Mouse (Mus musculus): Measurements from ENCODE around the gene Gm13283. TPM values are rescaled to one million over a fixed set of nuclear protein-coding genes. Genes with fewer than 3 reads are reported as not detected.

The Gm13283 gene
- polyA plus RNA-seq (2012; rRNA removed; ENCODE audit: low replicate concordance) = 0.17 and 0.27 TPM in 2 replicates

GRCm38 (mm10) chr4:88759610-88760268 is at the start of gene Gm13283:
TSS of gene Gm13283 (plus strand) at chr4:88760119.

GRCm38 (mm10) chr4:88721791-88722721 is 37.9 kb upstream of the Gm13283 start, which contains the start of the genes Gm26566 and Klhl9:
TSS of gene Gm26566 (plus strand) at chr4:88721805.
TSS of gene Klhl9 (minus strand) at chr4:88722465.

GRCm38 (mm10) chr4:88754818-88755340 is 5.0 kb upstream of the Gm13283 start, which contains the start of gene Gm13271:
TSS of gene Gm13271 (plus strand) at chr4:88754868.

GRCm38 (mm10) chr4:88773534-88773933 is 13.6 kb downstream of the Gm13283 start, which contains the start of gene Gm13290:
TSS of gene Gm13290 (plus strand) at chr4:88773834.

GRCm38 (mm10) chr4:88776622-88777021 is 16.7 kb downstream of the Gm13283 start, which contains the start of gene Gm13289:
TSS of gene Gm13289 (plus strand) at chr4:88776922.

GRCm38 (mm10) chr4:88779550-88779949 is 19.6 kb downstream of the Gm13283 start, which contains the start of gene Gm13272:
TSS of gene Gm13272 (plus strand) at chr4:88779850.

GRCm38 (mm10) chr4:88781831-88782230 is 21.9 kb downstream of the Gm13283 start, which contains the start of gene Ifnz:
TSS of gene Ifnz (plus strand) at chr4:88782131.

GRCm38 (mm10) chr4:88785409-88785808 is 25.5 kb downstream of the Gm13283 start, which contains the start of gene Gm13276:
TSS of gene Gm13276 (plus strand) at chr4:88785709.

GRCm38 (mm10) chr4:88788402-88788801 is 28.5 kb downstream of the Gm13283 start, which contains the start of gene Gm13277:
TSS of gene Gm13277 (plus strand) at chr4:88788632.

GRCm38 (mm10) chr4:88791250-88791649 is 31.3 kb downstream of the Gm13283 start, which contains the start of gene Gm13278:
TSS of gene Gm13278 (plus strand) at chr4:88791550.

GRCm38 (mm10) chr4:88793936-88794675 is 34.2 kb downstream of the Gm13283 start, which contains the start of gene Gm13275:
TSS of gene Gm13275 (plus strand) at chr4:88794487.

GRCm38 (mm10) chr4:88797097-88797496 is 37.2 kb downstream of the Gm13283 start, which contains the start of gene Gm13279:
TSS of gene Gm13279 (plus strand) at chr4:88797397.

GRCm38 (mm10) chr4:88799365-88799764 is 39.4 kb downstream of the Gm13283 start, which contains the start of gene Gm13285:
TSS of gene Gm13285 (plus strand) at chr4:88799665.

GRCm38 (mm10) chr4:88802954-88803353 is 43.0 kb downstream of the Gm13283 start, which contains the start of gene Gm13287:
TSS of gene Gm13287 (plus strand) at chr4:88803254.

GRCm38 (mm10) chr4:88805231-88805630 is 45.3 kb downstream of the Gm13283 start, which contains the start of gene Gm13288:
TSS of gene Gm13288 (plus strand) at chr4:88805531.

Other genes with a start within 250 kb of the Gm13283 start
- gene Ifnb1, start 237.3 kb upstream of the Gm13283 start, polyA plus RNA-seq (2012; rRNA removed; ENCODE audit: low replicate concordance) = not detected in 2 replicates
- not detected in 2 replicates for gene Ifna15, start 201.9 kb upstream of the Gm13283 start, polyA plus RNA-seq (2012; rRNA removed; ENCODE audit: low replicate concordance)
- not detected in 2 replicates for gene Ifna14, start 188.3 kb upstream of the Gm13283 start, polyA plus RNA-seq (2012; rRNA removed; ENCODE audit: low replicate concordance)
- not detected in 2 replicates for gene Ifna9, start 167.7 kb upstream of the Gm13283 start, polyA plus RNA-seq (2012; rRNA removed; ENCODE audit: low replicate concordance)
- gene Ifna12, start 156.7 kb upstream of the Gm13283 start, polyA plus RNA-seq (2012; rRNA removed; ENCODE audit: low replicate concordance) = not detected in 2 replicates
- gene C87499, start 125.7 kb upstream of the Gm13283 start, polyA plus RNA-seq (2012; rRNA removed; ENCODE audit: low replicate concordance) = not detected in 2 replicates
- gene Ifna13, start 115.7 kb upstream of the Gm13283 start, polyA plus RNA-seq (2012; rRNA removed; ENCODE audit: low replicate concordance) = not detected in 2 replicates
- not detected in 2 replicates for gene Ifna16, start 83.2 kb upstream of the Gm13283 start, polyA plus RNA-seq (2012; rRNA removed; ENCODE audit: low replicate concordance)
- gene Ifna2, start 76.2 kb upstream of the Gm13283 start, polyA plus RNA-seq (2012; rRNA removed; ENCODE audit: low replicate concordance) = not detected in 2 replicates
- gene Ifnab, start 68.8 kb upstream of the Gm13283 start, polyA plus RNA-seq (2012; rRNA removed; ENCODE audit: low replicate concordance) = not detected in 2 replicates
- 0.43 TPM in 1 of 2 replicates, not detected in the other for gene Gm26566, start 38.3 kb upstream of the Gm13283 start, polyA plus RNA-seq (2012; rRNA removed; ENCODE audit: low replicate concordance)
- 16.8 and 23.2 TPM in 2 replicates for gene Klhl9, start 37.7 kb upstream of the Gm13283 start, polyA plus RNA-seq (2012; rRNA removed; ENCODE audit: low replicate concordance)
- not detected in 2 replicates for gene Gm13271, start 5.3 kb upstream of the Gm13283 start, polyA plus RNA-seq (2012; rRNA removed; ENCODE audit: low replicate concordance)
- not detected in 2 replicates for gene Gm13290, start 13.7 kb downstream of the Gm13283 start, polyA plus RNA-seq (2012; rRNA removed; ENCODE audit: low replicate concordance)
- gene Gm13289, start 16.8 kb downstream of the Gm13283 start, polyA plus RNA-seq (2012; rRNA removed; ENCODE audit: low replicate concordance) = not detected in 2 replicates
- gene Gm13272, start 19.7 kb downstream of the Gm13283 start, polyA plus RNA-seq (2012; rRNA removed; ENCODE audit: low replicate concordance) = not detected in 2 replicates
- 0.07 TPM in 1 of 2 replicates, not detected in the other for gene Ifnz, start 22.0 kb downstream of the Gm13283 start, polyA plus RNA-seq (2012; rRNA removed; ENCODE audit: low replicate concordance)
- not detected in 2 replicates for gene Gm13276, start 25.6 kb downstream of the Gm13283 start, polyA plus RNA-seq (2012; rRNA removed; ENCODE audit: low replicate concordance)
- not detected in 2 replicates for gene Gm13277, start 28.5 kb downstream of the Gm13283 start, polyA plus RNA-seq (2012; rRNA removed; ENCODE audit: low replicate concordance)
- not detected in 2 replicates for gene Gm13278, start 31.4 kb downstream of the Gm13283 start, polyA plus RNA-seq (2012; rRNA removed; ENCODE audit: low replicate concordance)
- gene Gm13275, start 34.4 kb downstream of the Gm13283 start, polyA plus RNA-seq (2012; rRNA removed; ENCODE audit: low replicate concordance) = not detected in 2 replicates
- not detected in 2 replicates for gene Gm13279, start 37.3 kb downstream of the Gm13283 start, polyA plus RNA-seq (2012; rRNA removed; ENCODE audit: low replicate concordance)
- not detected in 2 replicates for gene Gm13285, start 39.5 kb downstream of the Gm13283 start, polyA plus RNA-seq (2012; rRNA removed; ENCODE audit: low replicate concordance)
- gene Gm13287, start 43.1 kb downstream of the Gm13283 start, polyA plus RNA-seq (2012; rRNA removed; ENCODE audit: low replicate concordance) = not detected in 2 replicates
- gene Gm13288, start 45.4 kb downstream of the Gm13283 start, polyA plus RNA-seq (2012; rRNA removed; ENCODE audit: low replicate concordance) = not detected in 2 replicates
- not detected in 2 replicates for gene Ifna7, start 56.1 kb downstream of the Gm13283 start, polyA plus RNA-seq (2012; rRNA removed; ENCODE audit: low replicate concordance)
- not detected in 2 replicates for gene Ifna11, start 59.8 kb downstream of the Gm13283 start, polyA plus RNA-seq (2012; rRNA removed; ENCODE audit: low replicate concordance)
- not detected in 2 replicates for gene Ifna6, start 67.3 kb downstream of the Gm13283 start, polyA plus RNA-seq (2012; rRNA removed; ENCODE audit: low replicate concordance)
- gene Ifna5, start 75.4 kb downstream of the Gm13283 start, polyA plus RNA-seq (2012; rRNA removed; ENCODE audit: low replicate concordance) = not detected in 2 replicates
- gene Ifna4, start 81.7 kb downstream of the Gm13283 start, polyA plus RNA-seq (2012; rRNA removed; ENCODE audit: low replicate concordance) = not detected in 2 replicates
- not detected in 2 replicates for gene Ifna1, start 90.0 kb downstream of the Gm13283 start, polyA plus RNA-seq (2012; rRNA removed; ENCODE audit: low replicate concordance)
- gene Ifne, start 120.1 kb downstream of the Gm13283 start, polyA plus RNA-seq (2012; rRNA removed; ENCODE audit: low replicate concordance) = not detected in 2 replicates